Mouse (Mus musculus) kidney, adult 2 months (tissue): ENCODE measurements around the gene Poldip2. TPM values are rescaled to one million over a fixed set of nuclear protein-coding genes. Genes with fewer than 3 reads are reported as not detected.

Experiments
- DNase-seq: peaks from one replicate; pipeline ENCODE4 v3.0.0; 2021
- H3K27ac ChIP-seq: fragments of 200-500 bp; 2 replicates; pipeline ENCODE4 v1.5.1; 2012; ENCODE audit warnings: low read depth, low read length, control low read depth, inconsistent platforms; ENCODE audit not compliant: insufficient read depth
- H3K27me3 ChIP-seq: fragments of 200-500 bp; replicated peaks from 2 replicates; pipeline ENCODE4 v1.6.1; 2012; ENCODE audit warnings: mild to moderate bottlenecking, moderate library complexity, low read length, inconsistent platforms; ENCODE audit not compliant: control insufficient read depth, insufficient read depth
- H3K36me3 ChIP-seq: fragments of 200-500 bp; 2 replicates; pipeline ENCODE4 v1.6.1; 2012; ENCODE audit warnings: mild to moderate bottlenecking, moderate library complexity, low read length, inconsistent platforms; ENCODE audit not compliant: control insufficient read depth, insufficient read depth
- H3K4me1 ChIP-seq: fragments of 200-500 bp; 2 replicates; pipeline ENCODE4 v1.6.1; 2011; ENCODE audit warnings: low read length; ENCODE audit not compliant: control insufficient read depth, insufficient read depth
- H3K4me3 ChIP-seq: fragments of 200-500 bp; 2 replicates; pipeline ENCODE4 v1.5.1; 2011; ENCODE audit warnings: mild to moderate bottlenecking, low read depth, low read length, control low read depth; ENCODE audit not compliant: insufficient read depth
- CTCF ChIP-seq: fragments of 200-500 bp; conservative IDR thresholded peaks from 2 replicates; pipeline ENCODE4 v1.5.1; 2011; ENCODE audit warnings: low read depth, mild to moderate bottlenecking, control low read depth, low read length, moderate library complexity, mixed read lengths; ENCODE audit not compliant: insufficient read depth, insufficient read length
- POLR2A ChIP-seq: fragments of 200-500 bp; IDR thresholded peaks from one replicate; pipeline ENCODE4 v1.6.1; 2011; ENCODE audit warnings: low read depth, low read length, control low read depth
- WGBS: fragments of 180-500 bp; shearing (Covaris S2); methylation state at CpG from one replicate; pipeline ENCODE4 v1.1.7; 2018; 5-methylcytosine and 5-hydroxymethylcytosine counted together
- polyA plus RNA-seq: library from polyadenylated mRNA; depleted of rRNA; stranded (reverse); fragments of >200 nt; gene quantifications from 2 replicates; pipeline ENCODE4 v1.2.3, GENCODE M21; 2012; rRNA removed

The Poldip2 gene
- polyA plus RNA-seq, 1 experiment: 118 TPM

DNA sequence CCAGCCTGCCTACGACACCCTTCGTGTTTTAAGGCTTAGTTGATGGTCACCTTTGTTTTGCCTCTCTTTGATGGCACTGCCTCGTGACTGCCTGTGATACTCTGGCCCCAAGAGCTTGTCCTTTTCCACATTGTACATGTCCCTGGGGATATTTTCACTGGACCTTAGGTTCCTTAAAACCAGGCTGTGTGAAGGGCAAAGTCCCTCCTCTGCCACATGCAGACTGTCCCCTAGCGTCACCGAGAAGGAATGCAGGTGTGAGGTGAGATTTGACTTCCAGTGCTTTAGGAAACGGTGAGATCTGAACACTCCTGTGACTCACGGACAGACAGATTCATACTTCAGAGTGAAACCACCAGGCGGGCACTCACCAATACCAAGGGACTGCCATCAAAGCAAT is 45.2 kb downstream of the Poldip2 start:
- DNase-seq: peak; percentile 77
- no peaks in the 10 kb centered on the region for H3K27me3 ChIP-seq
- no peaks in the 10 kb centered on the region for H3K36me3 ChIP-seq
- 43% methylated on average over 8 of the region's 8 CpGs for WGBS
- H3K27ac ChIP-seq: peak overlapping the region; percentile 21; the same call in 1 of the 2 replicates
- no peak overlapping the region for H3K4me3 ChIP-seq
- peak; percentile 76 for TF ChIP-seq CTCF
- TF ChIP-seq POLR2A: no peak
- H3K4me1 ChIP-seq: peaks cover 3% of the 10 kb centered on the region; the same call in 1 of the 2 replicates

DNA sequence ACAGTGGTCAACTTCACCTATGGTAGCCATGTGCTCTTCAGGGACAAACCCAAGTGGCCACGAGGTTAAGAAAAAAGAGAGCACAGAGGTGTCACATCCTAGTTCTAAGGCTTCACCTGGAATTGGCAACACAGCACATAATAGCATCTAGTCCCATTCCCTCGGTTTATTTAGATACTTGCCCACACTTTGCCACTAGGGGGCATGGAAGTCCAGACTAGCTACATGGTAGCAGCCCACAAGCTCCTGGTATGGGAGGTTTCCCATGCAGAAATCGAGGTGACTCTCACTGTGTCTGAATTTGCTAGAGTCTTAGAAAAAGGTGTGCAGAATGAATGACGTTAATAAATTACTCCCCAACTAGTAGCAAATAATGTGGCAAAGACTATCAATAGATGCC is 48.5 kb downstream of the Poldip2 start:
- Histone ChIP-seq H3K27me3 (no peaks in the 10 kb centered on the region), H3K4me3 (no peak overlapping the region), H3K4me1 (peaks cover 3% of the 10 kb centered on the region; the same call in 1 of the 2 replicates), H3K27ac (no peak overlapping the region), H3K36me3 (no peaks in the 10 kb centered on the region)
- WGBS: 9% methylated on average over 4 of the region's 4 CpGs
- DNase-seq: peak; percentile 85
- no peak for TF ChIP-seq POLR2A
- peak; percentile 85 for TF ChIP-seq CTCF

DNA sequence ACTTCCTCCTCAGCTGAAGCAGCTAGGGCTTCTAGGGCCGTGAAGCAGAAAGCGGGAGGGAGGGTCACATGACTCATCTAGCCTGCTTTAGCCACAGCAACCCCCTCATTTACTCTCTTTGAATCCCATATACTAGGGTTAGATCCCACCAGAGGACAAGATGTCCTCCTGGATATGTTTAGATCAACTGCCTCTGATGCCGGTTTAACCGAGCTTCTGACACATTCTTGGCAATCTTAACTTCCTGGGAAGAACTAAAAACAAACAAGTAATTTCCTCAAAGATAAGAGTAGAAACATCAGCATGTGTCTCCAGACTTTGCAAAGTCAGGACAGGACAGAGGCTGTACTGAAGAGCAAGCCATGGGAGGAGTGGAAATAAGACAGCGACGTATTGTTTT is 54.8 kb downstream of the Poldip2 start:
- DNase-seq: peak; percentile 84
- no peak for TF ChIP-seq POLR2A
- TF ChIP-seq CTCF: no peak
- Histone ChIP-seq H3K27me3 (no peaks in the 10 kb centered on the region), H3K4me3 (no peak overlapping the region), H3K36me3 (no peaks in the 10 kb centered on the region), H3K4me1 (no peaks in the 10 kb centered on the region), H3K27ac (peak overlapping the region; percentile 89)
- 44% methylated on average over 6 of the region's 6 CpGs for WGBS

DNA sequence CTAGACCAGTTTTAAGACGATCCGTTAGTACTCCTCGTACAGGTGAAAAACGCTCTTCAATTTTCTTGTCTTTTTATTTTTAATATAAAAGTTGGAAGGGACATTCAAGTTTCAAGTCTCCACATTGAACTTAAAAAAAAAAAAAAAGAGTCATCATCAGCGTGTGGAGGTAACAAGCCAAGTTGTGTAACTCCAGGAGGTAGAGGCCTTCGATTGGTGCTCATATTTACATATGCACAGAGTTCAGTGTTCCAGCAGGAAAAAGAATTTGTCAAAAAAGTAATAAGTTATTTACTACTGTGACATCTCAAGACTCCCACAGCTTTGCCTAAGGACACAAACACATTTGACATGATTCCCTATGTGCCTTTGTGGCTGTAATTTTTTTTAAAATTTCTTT is 55.6 kb downstream of the Poldip2 start:
- Histone ChIP-seq H3K27me3 (no peaks in the 10 kb centered on the region), H3K4me3 (no peak overlapping the region), H3K36me3 (no peaks in the 10 kb centered on the region), H3K27ac (no peak overlapping the region), H3K4me1 (no peaks in the 10 kb centered on the region)
- WGBS: 72% methylated on average over 6 of the region's 6 CpGs
- no peak for DNase-seq
- no peak for TF ChIP-seq CTCF
- no peak for TF ChIP-seq POLR2A

DNA sequence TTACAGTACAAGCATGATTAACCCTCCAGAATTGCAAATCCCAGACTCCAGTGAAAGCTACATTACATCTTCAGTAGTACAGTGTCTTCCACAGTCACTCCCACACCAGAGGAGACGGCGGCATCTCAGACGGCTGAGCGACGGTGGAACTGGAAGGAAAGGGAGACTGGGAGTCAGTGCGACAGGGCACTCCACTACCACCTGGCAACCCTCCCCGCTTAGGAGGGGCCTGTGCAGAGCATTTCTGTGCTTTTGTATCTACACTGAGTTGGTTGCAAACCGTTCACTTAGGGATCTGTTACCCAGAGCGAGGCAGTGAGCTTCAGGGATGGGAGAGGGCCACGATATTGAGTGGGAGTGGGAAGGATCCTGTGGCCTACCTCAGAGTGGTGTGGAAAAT is 56.8 kb downstream of the Poldip2 start:
- no peak for DNase-seq
- Histone ChIP-seq H3K4me3 (no peak overlapping the region), H3K36me3 (no peaks in the 10 kb centered on the region), H3K4me1 (no peaks in the 10 kb centered on the region), H3K27ac (no peak overlapping the region), H3K27me3 (no peaks in the 10 kb centered on the region)
- TF ChIP-seq POLR2A (no peak), CTCF (no peak)
- WGBS: 72% methylated on average over 10 of the region's 10 CpGs

DNA sequence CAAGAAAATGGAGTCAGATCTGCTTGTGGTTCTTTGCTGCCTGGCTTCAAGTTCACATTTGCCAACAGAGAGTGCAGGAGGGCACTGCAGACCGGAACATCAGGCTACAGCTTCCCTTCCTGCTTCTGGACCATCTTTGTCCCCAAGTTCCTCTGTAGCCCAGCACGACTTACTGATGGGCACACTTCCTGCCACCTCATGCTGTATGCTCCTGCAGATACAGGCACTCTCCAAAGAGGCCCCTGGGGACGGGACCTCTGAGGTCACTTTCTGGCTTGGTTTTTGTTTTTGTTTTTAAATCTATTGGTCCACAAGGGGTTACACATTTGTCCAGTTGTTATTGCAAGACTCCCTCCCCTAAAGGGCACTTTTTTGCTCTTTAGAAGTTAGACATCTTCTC is 57.8 kb downstream of the Poldip2 start:
- 42% methylated on average over 3 of the region's 3 CpGs for WGBS
- TF ChIP-seq CTCF (no peak), POLR2A (no peak)
- Histone ChIP-seq H3K27ac (peak overlapping the region; percentile 37; the same call in 1 of the 2 replicates), H3K27me3 (no peaks in the 10 kb centered on the region), H3K4me3 (no peak overlapping the region), H3K4me1 (no peaks in the 10 kb centered on the region), H3K36me3 (no peaks in the 10 kb centered on the region; the same call in 1 of the 2 replicates)
- peak; percentile 36 for DNase-seq

DNA sequence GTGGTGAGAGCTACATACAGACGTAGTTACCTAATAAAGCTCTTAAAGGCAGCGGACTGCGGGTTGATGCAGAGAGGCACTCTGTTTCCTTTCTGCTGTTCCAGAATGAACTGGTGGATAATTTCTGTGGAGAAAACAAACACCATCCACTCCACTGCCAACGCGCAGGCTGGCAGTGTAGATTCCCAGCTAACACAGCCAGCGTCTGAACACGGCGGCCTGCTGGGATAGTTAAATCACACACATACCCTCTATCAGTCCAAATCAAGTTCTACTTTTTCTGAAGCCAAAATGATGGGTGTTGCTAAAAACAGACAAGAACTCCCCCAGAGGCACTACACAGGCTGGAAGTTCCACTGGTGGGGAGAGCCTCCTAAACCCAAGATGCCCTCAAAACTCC is 59.4 kb downstream of the Poldip2 start:
- no peaks in the 10 kb centered on the region for H3K4me1 ChIP-seq

DNA sequence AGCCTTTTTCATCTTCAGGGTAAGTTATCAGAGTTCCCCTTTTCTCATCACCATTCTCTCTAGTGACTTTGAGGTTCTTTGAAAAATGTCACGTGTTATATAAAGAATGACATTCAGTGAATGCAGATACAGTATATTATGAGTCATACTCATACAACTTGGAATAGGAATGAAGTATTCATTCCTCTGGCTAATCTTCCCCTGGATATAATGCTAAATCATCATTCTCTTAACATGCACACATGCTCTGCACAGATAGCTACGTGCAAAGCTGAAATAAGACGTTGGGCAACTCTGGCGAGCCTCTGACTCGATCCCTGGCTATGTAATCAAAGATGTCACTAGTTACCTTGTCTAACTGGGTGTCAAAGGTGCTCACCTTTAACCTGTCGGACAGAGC is 59.9 kb downstream of the Poldip2 start:
- Histone ChIP-seq H3K4me1 (no peaks in the 10 kb centered on the region), H3K4me3 (no peak overlapping the region), H3K27ac (no peak overlapping the region), H3K36me3 (no peaks in the 10 kb centered on the region; the same call in 1 of the 2 replicates), H3K27me3 (no peaks in the 10 kb centered on the region)
- TF ChIP-seq POLR2A (no peak), CTCF (no peak)
- no peak for DNase-seq
- 87% methylated on average over 6 of the region's 6 CpGs for WGBS

More for the DNA sequence above, 59.4 kb downstream of the Poldip2 start:
- 95% methylated on average over 8 of the region's 8 CpGs for WGBS
- Histone ChIP-seq H3K36me3 (no peaks in the 10 kb centered on the region; the same call in 1 of the 2 replicates), H3K4me3 (no peak overlapping the region), H3K27me3 (no peaks in the 10 kb centered on the region), H3K27ac (no peak overlapping the region)
- TF ChIP-seq POLR2A (no peak), CTCF (no peak)
- no peak for DNase-seq

Other genes with a start within 250 kb of the Poldip2 start
- gene BC030499, start 221.4 kb upstream of the Poldip2 start, polyA plus RNA-seq: 0.15 and 0.19 TPM in 2 replicates
- gene Spag5, start 210.7 kb upstream of the Poldip2 start, polyA plus RNA-seq: 13.2 and 15.0 TPM in 2 replicates
- gene Aldoc, start 189.2 kb upstream of the Poldip2 start, polyA plus RNA-seq: 36.2 and 43.5 TPM in 2 replicates
- gene Pigs, start 183.8 kb upstream of the Poldip2 start, polyA plus RNA-seq: 69.1 and 79.1 TPM in 2 replicates
- gene Unc119, start 168.7 kb upstream of the Poldip2 start, polyA plus RNA-seq: 20.3 and 20.8 TPM in 2 replicates
- 0.03 and 0.05 TPM in 2 replicates for gene Foxn1, start 125.6 kb upstream of the Poldip2 start, polyA plus RNA-seq
- 91.0 and 105 TPM in 2 replicates for gene Slc13a2, start 90.0 kb upstream of the Poldip2 start, polyA plus RNA-seq
- gene Slc46a1, start 46.5 kb upstream of the Poldip2 start, polyA plus RNA-seq: 93.2 and 115 TPM in 2 replicates
- 0.35 and 0.38 TPM in 2 replicates for gene Sarm1, start 14.4 kb upstream of the Poldip2 start, polyA plus RNA-seq
- gene Vtn, start 13.1 kb upstream of the Poldip2 start, polyA plus RNA-seq: 3.3 and 3.6 TPM in 2 replicates
- not detected in 2 replicates for gene Sebox, start 8.7 kb upstream of the Poldip2 start, polyA plus RNA-seq
- gene Tmem199, start within 50 bp of the Poldip2 start, polyA plus RNA-seq: 14.0 and 15.9 TPM in 2 replicates
- gene Tnfaip1, start 24.1 kb downstream of the Poldip2 start, polyA plus RNA-seq: 33.0 and 33.3 TPM in 2 replicates
- 57.2 and 61.6 TPM in 2 replicates for gene Ift20, start 24.2 kb downstream of the Poldip2 start, polyA plus RNA-seq
- 34.4 and 41.9 TPM in 2 replicates for gene Tmem97, start 38.6 kb downstream of the Poldip2 start, polyA plus RNA-seq
- gene Nlk, start 185.2 kb downstream of the Poldip2 start, polyA plus RNA-seq: 11.7 and 12.1 TPM in 2 replicates
- gene Ccnq, start 239.5 kb downstream of the Poldip2 start, polyA plus RNA-seq: 56.9 and 60.1 TPM in 2 replicates